Mouse (Mus musculus) embryonic stem cell, embryonic (primary cell): ENCODE measurements at regions not wholly inside any gene's neighbourhood (a gene's known extent, or its start where the extent isn't known, plus 50 kb on each side); places are given as distances from the start of the nearest gene placed in this dataset.

Experiments used
- CTCF ChIA-PET, 4 experiments: fragments of 300-600 bp in 2 of 4; fragments of 350-600 bp in 2 of 4; sonication (Branson Sonifier 250); formaldehyde crosslinking; loops; one replicate each; lab custom pipeline; 2022; ENCODE audit warnings: inconsistent platforms in 2 of 4; lab: Charles Lee
- POLR2A ChIA-PET, 4 experiments: fragments of 300-600 bp in 2 of 4; fragments of 350-600 bp in 2 of 4; sonication (Branson Sonifier 250); formaldehyde crosslinking; loops; one replicate each; lab custom pipeline; 2022; ENCODE audit warnings: antibody characterized with exemption in 4 of 4, inconsistent platforms in 1 of 4; lab: Charles Lee

- ChIA-PET POLR2A (no interaction called here), CTCF (no interaction called here)
Measured at GRCm38 (mm10) chr4:31367031-31367430, 596.9 kb upstream of the Map3k7 start.

- CTCF ChIA-PET = interaction anchor here in 1 of 4 experiments (0.6 kb wide), 1 partner anchor 53 kb away, joined by 3 read pairs; no protein-coding TSS in a partner anchor
- POLR2A ChIA-PET = no interaction called here
Measured at GRCm38 (mm10) chr4:31370062-31370461, 593.8 kb upstream of the Map3k7 start.

GRCm38 (mm10) chr4:31381069-31381969 is 582.6 kb upstream of the Map3k7 start:
- POLR2A ChIA-PET = no interaction called here
- CTCF ChIA-PET = no interaction called here

- POLR2A ChIA-PET = no interaction called here
- CTCF ChIA-PET = no interaction called here
Measured at GRCm38 (mm10) chr4:31392932-31393632, 570.8 kb upstream of the Map3k7 start.

GRCm38 (mm10) chr4:31395538-31395937 is 568.4 kb upstream of the Map3k7 start:
- ChIA-PET POLR2A (no interaction called here), CTCF (no interaction called here)

GRCm38 (mm10) chr4:31403976-31404375 is 559.9 kb upstream of the Map3k7 start:
- CTCF ChIA-PET = no interaction called here
- POLR2A ChIA-PET = no interaction called here

- ChIA-PET CTCF (interaction anchor here in 1 of 4 experiments (0.6 kb wide), 1 partner anchor 18 kb away, joined by 6 read pairs; no protein-coding TSS in a partner anchor), POLR2A (interaction anchor here in 1 of 4 experiments (0.5 kb wide), 1 partner anchor 251 kb away, joined by 3 read pairs; no protein-coding TSS in a partner anchor)
Measured at GRCm38 (mm10) chr4:31404840-31405714, 558.8 kb upstream of the Map3k7 start.

GRCm38 (mm10) chr4:31410157-31410556 is 553.7 kb upstream of the Map3k7 start:
- ChIA-PET CTCF (no interaction called here), POLR2A (no interaction called here)

- ChIA-PET POLR2A (no interaction called here), CTCF (interaction anchor here in 1 of 4 experiments (0.5 kb wide), 1 partner anchor 195 kb away, joined by 4 read pairs; no protein-coding TSS in a partner anchor)
Measured at GRCm38 (mm10) chr4:31411770-31412525, 551.9 kb upstream of the Map3k7 start.

- CTCF ChIA-PET = no interaction called here
- POLR2A ChIA-PET = no interaction called here
Measured at GRCm38 (mm10) chr4:31417161-31417560, 546.7 kb upstream of the Map3k7 start.

GRCm38 (mm10) chr4:31419240-31419639 is 544.7 kb upstream of the Map3k7 start:
- ChIA-PET CTCF (interaction anchor here (0.6 to 1.9 kb wide), 13 partner anchors 8 to 1719 kb away, joined by 3 to 13 read pairs (median 3); no protein-coding TSS in a partner anchor), POLR2A (interaction anchor here in 1 of 4 experiments (0.7 kb wide), 1 partner anchor 102 kb away, joined by 4 read pairs; no protein-coding TSS in a partner anchor)

- ChIA-PET CTCF (interaction anchor here (0.6 to 1.9 kb wide), 4 partner anchors 13 to 348 kb away, joined by 3 to 13 read pairs (median 4); no protein-coding TSS in a partner anchor), POLR2A (interaction anchor here in 1 of 4 experiments (0.7 kb wide), 1 partner anchor 439 kb away, joined by 3 read pairs; no protein-coding TSS in a partner anchor)
Measured at GRCm38 (mm10) chr4:31420167-31420566, 543.7 kb upstream of the Map3k7 start.

GRCm38 (mm10) chr4:31421386-31421785 is 542.5 kb upstream of the Map3k7 start:
- CTCF ChIA-PET = interaction anchor here in 2 of 4 experiments (0.6 kb wide), 2 partner anchors 187 to 1585 kb away, joined by 3 read pairs; no protein-coding TSS in a partner anchor
- POLR2A ChIA-PET = no interaction called here

- ChIA-PET CTCF (no interaction called here), POLR2A (no interaction called here)
Measured at GRCm38 (mm10) chr4:31425135-31425534, 538.8 kb upstream of the Map3k7 start.

GRCm38 (mm10) chr4:31425716-31426115 is 538.2 kb upstream of the Map3k7 start:
- CTCF ChIA-PET = no interaction called here
- POLR2A ChIA-PET = no interaction called here

- POLR2A ChIA-PET = no interaction called here
Measured at GRCm38 (mm10) chr4:31426169-31427030, 537.5 kb upstream of the Map3k7 start.

GRCm38 (mm10) chr4:31433943-31434342 is 530.0 kb upstream of the Map3k7 start:
- ChIA-PET CTCF (interaction anchor here in 1 of 4 experiments (0.6 kb wide), 1 partner anchor 69 kb away, joined by 3 read pairs; no protein-coding TSS in a partner anchor), POLR2A (no interaction called here)

More at GRCm38 (mm10) chr4:31426169-31427030, 537.5 kb upstream of the Map3k7 start:
- CTCF ChIA-PET = no interaction called here
